Mouse (Mus musculus) lung, embryonic 16.5 days (tissue): Measurements from ENCODE around the gene Lmo2. TPM values are rescaled to one million over a fixed set of nuclear protein-coding genes. Genes with fewer than 3 reads are reported as not detected.

Experiments used
- polyA plus RNA-seq: library from polyadenylated mRNA; unstranded; fragments of >200 nt; fragmentation: Nextera tagmentation; extraction: Ambion mirVana; gene quantifications from 2 replicates; pipeline ENCODE4 v1.2.1, GENCODE M21; 2015

Lmo2 gene
- polyA plus RNA-seq, 1 experiment from 2014 or later: 31.6 TPM

Other genes with a start within 250 kb of the Lmo2 start
- 20.4 and 23.8 TPM in 2 replicates for gene Nat10, start 196.7 kb upstream of the Lmo2 start, polyA plus RNA-seq
- 265 and 302 TPM in 2 replicates for gene Caprin1, start 160.3 kb upstream of the Lmo2 start, polyA plus RNA-seq
- gene Fbxo3, start 69.7 kb downstream of the Lmo2 start, polyA plus RNA-seq: 63.5 and 63.6 TPM in 2 replicates
- 1.9 and 2.9 TPM in 2 replicates for gene 4931422A03Rik, start 70.4 kb downstream of the Lmo2 start, polyA plus RNA-seq
- not detected in 2 replicates for gene Gm10912, start 107.8 kb downstream of the Lmo2 start, polyA plus RNA-seq
- gene Gm10799, start 110.6 kb downstream of the Lmo2 start, polyA plus RNA-seq: not detected in 2 replicates
- 6.7 and 9.7 TPM in 2 replicates for gene Cd59b, start 111.9 kb downstream of the Lmo2 start, polyA plus RNA-seq
- 27.8 and 28.3 TPM in 2 replicates for gene Cd59a, start 137.8 kb downstream of the Lmo2 start, polyA plus RNA-seq
- gene A930018P22Rik, start 164.8 kb downstream of the Lmo2 start, polyA plus RNA-seq: not detected in 2 replicates